Mouse (Mus musculus) forebrain, embryonic 11.5 days (tissue): ENCODE results near the gene Cnpy2. TPM values are rescaled to one million over a fixed set of nuclear protein-coding genes. Genes with fewer than 3 reads are reported as not detected.
"Not testable (repeated sequence)": the region's sequence is repeated elsewhere in the genome, so short reads cannot be mapped to it uniquely, and the experiment has no call there.

ENCODE experiments used
- ATAC-seq: fragments of 200-750 bp; cut with Nextera tagmentation; replicated peaks from 2 replicates; pipeline ENCODE4 v1.8.0; 2017; ENCODE audit warnings: moderate TSS enrichment; ENCODE audit not compliant: low FRiP score
- DNase-seq: peaks from one replicate; pipeline ENCODE4 v3.0.0-alpha.2; 2017; ENCODE audit warnings: low spot score
- H3K27ac ChIP-seq: fragments of 300-500 bp; sonication (generic); 2 replicates; pipeline ENCODE4 v1.5.1; 2014; ENCODE audit warnings: low read depth, low read length
- H3K27me3 ChIP-seq: fragments of 300-500 bp; sonication (generic); 2 replicates; pipeline ENCODE4 v1.6.1; 2014; ENCODE audit warnings: mild to moderate bottlenecking, low read length, mixed read lengths; ENCODE audit not compliant: control insufficient read depth, insufficient read depth
- H3K36me3 ChIP-seq: fragments of 300-500 bp; sonication (generic); 2 replicates; pipeline ENCODE4 v1.6.1; 2014; ENCODE audit warnings: mild to moderate bottlenecking, low read length, moderate library complexity, mixed read lengths; ENCODE audit not compliant: control insufficient read depth, insufficient read depth
- H3K4me1 ChIP-seq: fragments of 300-500 bp; sonication (generic); replicated peaks from 2 replicates; pipeline ENCODE4 v1.6.1; 2014; ENCODE audit warnings: low read length, mixed read lengths; ENCODE audit not compliant: control insufficient read depth, insufficient read depth
- H3K4me2 ChIP-seq: fragments of 300-500 bp; sonication (generic); 2 replicates; pipeline ENCODE4 v1.6.1; 2014; ENCODE audit warnings: low read depth, mild to moderate bottlenecking, low read length, moderate library complexity, mixed read lengths; ENCODE audit not compliant: severe bottlenecking
- H3K4me3 ChIP-seq: fragments of 300-500 bp; sonication (generic); 2 replicates; pipeline ENCODE4 v1.5.1; 2014; ENCODE audit warnings: low read depth, low read length
- H3K9ac ChIP-seq: fragments of 300-500 bp; sonication (generic); 2 replicates; pipeline ENCODE4 v1.6.1; 2014; ENCODE audit warnings: low read length
- H3K9me3 ChIP-seq: fragments of 300-500 bp; sonication (generic); 2 replicates; pipeline ENCODE4 v1.6.1; 2016; ENCODE audit warnings: low read length, mixed read lengths; ENCODE audit not compliant: control insufficient read depth
- WGBS: fragments of 180-500 bp; shearing (Covaris S2); extraction: QIAGEN DNeasy Blood & Tissue Kit; methylation state at CpG from one replicate; pipeline ENCODE4 v1.1.7; 2014; 5-methylcytosine and 5-hydroxymethylcytosine counted together
- polyA plus RNA-seq: library from polyadenylated mRNA; unstranded; fragments of >200 nt; fragmentation: Nextera tagmentation; extraction: Ambion mirVana; gene quantifications from 2 replicates; pipeline ENCODE4 v1.2.1, GENCODE M21; 2014

Cnpy2 gene
- polyA plus RNA-seq, 1 experiment from 2014 or later = 222 TPM

- no peak for DNase-seq
- Histone ChIP-seq H3K36me3 (peaks cover 10% of the 10 kb centered on the region; the same call in 1 of the 2 replicates), H3K4me1 (peaks cover 5% of the 10 kb centered on the region), H3K9ac (no peak overlapping the region), H3K4me2 (no peak overlapping the region), H3K27ac (no peak overlapping the region), H3K27me3 (no peaks in the 10 kb centered on the region), H3K9me3 (no peaks in the 10 kb centered on the region), H3K4me3 (no peak overlapping the region)
- ATAC-seq = no peak
- WGBS = 93% methylated on average over 8 of the region's 8 CpGs
These were observed 4.6 kb downstream of the Cnpy2 start for GRCm38 (mm10) chr10:128326825-128327224.

- Histone ChIP-seq H3K27ac (no peak overlapping the region), H3K4me2 (no peak overlapping the region), H3K9ac (no peak overlapping the region), H3K4me1 (peaks cover 5% of the 10 kb centered on the region), H3K9me3 (no peaks in the 10 kb centered on the region), H3K36me3 (peaks cover 10% of the 10 kb centered on the region; the same call in 1 of the 2 replicates), H3K4me3 (no peak overlapping the region), H3K27me3 (no peaks in the 10 kb centered on the region)
- no peak for DNase-seq
- no peak for ATAC-seq
- WGBS = 91% methylated on average over 10 of the region's 10 CpGs
These were observed 5.4 kb downstream of the Cnpy2 start for GRCm38 (mm10) chr10:128327610-128328009.

GRCm38 (mm10) chr10:128332358-128333249 is 10.3 kb downstream of the Cnpy2 start:
- not testable (repeated sequence) for H3K4me3 ChIP-seq, H3K9me3 ChIP-seq, H3K9ac ChIP-seq, H3K4me1 ChIP-seq, H3K27me3 ChIP-seq, ATAC-seq, H3K36me3 ChIP-seq, DNase-seq, H3K27ac ChIP-seq, H3K4me2 ChIP-seq
- WGBS = 81% methylated on average over 5 of the region's 6 CpGs

- ATAC-seq (no peak), DNase-seq (peak; percentile 83)
- H3K27ac ChIP-seq = no peak overlapping the region
- WGBS = 1% methylated on average over 4 of the region's 4 CpGs
- no peak overlapping the region for H3K9ac ChIP-seq
- H3K36me3 ChIP-seq = no peaks in the 10 kb centered on the region
- no peak overlapping the region for H3K4me2 ChIP-seq
- H3K4me1 ChIP-seq = 0 out of 2 replicates have a peak, but pooled peaks cover 2% of the 10 kb centered on the region
- no peak overlapping the region for H3K4me3 ChIP-seq
- H3K27me3 ChIP-seq = no peaks in the 10 kb centered on the region
- H3K9me3 ChIP-seq = no peaks in the 10 kb centered on the region
These were observed 13.3 kb downstream of the Cnpy2 start for GRCm38 (mm10) chr10:128335582-128335981.

- ATAC-seq (no peak), DNase-seq (no peak)
- Histone ChIP-seq H3K4me2 (no peak overlapping the region), H3K4me3 (no peak overlapping the region), H3K27me3 (no peaks in the 10 kb centered on the region), H3K4me1 (0 out of 2 replicates have a peak, but pooled peaks cover 2% of the 10 kb centered on the region), H3K27ac (no peak overlapping the region), H3K9ac (no peak overlapping the region), H3K36me3 (no peaks in the 10 kb centered on the region), H3K9me3 (no peaks in the 10 kb centered on the region)
- 92% methylated on average over 3 of the region's 3 CpGs for WGBS
These were observed 13.9 kb downstream of the Cnpy2 start for GRCm38 (mm10) chr10:128336195-128336594.

- no peak for ATAC-seq
- Histone ChIP-seq H3K4me3 (peak overlapping the region; percentile 87; the same call in 1 of the 2 replicates), H3K4me2 (peak overlapping the region; percentile 63; the same call in 1 of the 2 replicates), H3K4me1 (0 out of 2 replicates have a peak, but pooled peaks cover 2% of the 10 kb centered on the region), H3K27ac (no peak overlapping the region), H3K9ac (no peak overlapping the region), H3K36me3 (no peaks in the 10 kb centered on the region), H3K9me3 (no peaks in the 10 kb centered on the region), H3K27me3 (no peaks in the 10 kb centered on the region)
- no peak for DNase-seq
- 86% methylated on average over 3 of the region's 3 CpGs for WGBS
These were observed 14.3 kb downstream of the Cnpy2 start for GRCm38 (mm10) chr10:128336597-128336996.

- Histone ChIP-seq H3K27ac (peak within 1 kb of the TSS; percentile 88), H3K27me3 (no peaks in the 10 kb centered on the region), H3K36me3 (no peaks in the 10 kb centered on the region), H3K4me1 (0 out of 2 replicates have a peak, but pooled peaks cover 2% of the 10 kb centered on the region), H3K4me3 (peak within 1 kb of the TSS; percentile 87), H3K4me2 (peak within 1 kb of the TSS; percentile 63), H3K9ac (peak within 1 kb of the TSS; percentile 91), H3K9me3 (no peaks in the 10 kb centered on the region)
- peak; percentile 99 for DNase-seq
- ATAC-seq = peak; percentile 98
- WGBS = 2% methylated on average over 61 of the region's 61 CpGs
These were observed 15.3 kb downstream of the Cnpy2 start, which contains the start of gene Cs for GRCm38 (mm10) chr10:128337306-128338181. Gene Cs, plus strand, starts transcription at chr10:128337734.

- ATAC-seq = no peak
- Histone ChIP-seq H3K9me3 (no peaks in the 10 kb centered on the region), H3K9ac (peak overlapping the region; percentile 91), H3K27ac (no peak overlapping the region; the same call in 1 of the 2 replicates), H3K4me2 (peak overlapping the region; percentile 63), H3K4me3 (peak overlapping the region; percentile 87), H3K27me3 (no peaks in the 10 kb centered on the region), H3K36me3 (no peaks in the 10 kb centered on the region), H3K4me1 (0 out of 2 replicates have a peak, but pooled peaks cover 2% of the 10 kb centered on the region)
- no peak for DNase-seq
- WGBS = 27% methylated on average over 5 of the region's 5 CpGs
These were observed 16.2 kb downstream of the Cnpy2 start for GRCm38 (mm10) chr10:128338415-128338814.
